Mouse (Mus musculus) kidney, adult 2 months (tissue): Measurements from ENCODE around the gene Klhdc1. TPM values are rescaled to one million over a fixed set of nuclear protein-coding genes. Genes with fewer than 3 reads are reported as not detected.
A peak's percentile ranks its signal among the peaks of the same experiment; 100 is the strongest.

Experiments used
- DNase-seq: peaks from one replicate; pipeline ENCODE4 v3.0.0; 2021
- H3K27ac ChIP-seq: fragments of 200-500 bp; 2 replicates; pipeline ENCODE4 v1.5.1; 2012; ENCODE audit warnings: low read depth, low read length, control low read depth, inconsistent platforms; ENCODE audit not compliant: insufficient read depth
- H3K27me3 ChIP-seq: fragments of 200-500 bp; replicated peaks from 2 replicates; pipeline ENCODE4 v1.6.1; 2012; ENCODE audit warnings: mild to moderate bottlenecking, moderate library complexity, low read length, inconsistent platforms; ENCODE audit not compliant: control insufficient read depth, insufficient read depth
- H3K36me3 ChIP-seq: fragments of 200-500 bp; 2 replicates; pipeline ENCODE4 v1.6.1; 2012; ENCODE audit warnings: mild to moderate bottlenecking, moderate library complexity, low read length, inconsistent platforms; ENCODE audit not compliant: control insufficient read depth, insufficient read depth
- H3K4me1 ChIP-seq: fragments of 200-500 bp; 2 replicates; pipeline ENCODE4 v1.6.1; 2011; ENCODE audit warnings: low read length; ENCODE audit not compliant: control insufficient read depth, insufficient read depth
- H3K4me3 ChIP-seq: fragments of 200-500 bp; 2 replicates; pipeline ENCODE4 v1.5.1; 2011; ENCODE audit warnings: mild to moderate bottlenecking, low read depth, low read length, control low read depth; ENCODE audit not compliant: insufficient read depth
- CTCF ChIP-seq: fragments of 200-500 bp; conservative IDR thresholded peaks from 2 replicates; pipeline ENCODE4 v1.5.1; 2011; ENCODE audit warnings: low read depth, mild to moderate bottlenecking, control low read depth, low read length, moderate library complexity, mixed read lengths; ENCODE audit not compliant: insufficient read depth, insufficient read length
- POLR2A ChIP-seq: fragments of 200-500 bp; IDR thresholded peaks from one replicate; pipeline ENCODE4 v1.6.1; 2011; ENCODE audit warnings: low read depth, low read length, control low read depth
- WGBS: fragments of 180-500 bp; shearing (Covaris S2); methylation state at CpG from one replicate; pipeline ENCODE4 v1.1.7; 2018; 5-methylcytosine and 5-hydroxymethylcytosine counted together
- polyA plus RNA-seq: library from polyadenylated mRNA; depleted of rRNA; stranded (reverse); fragments of >200 nt; gene quantifications from 2 replicates; pipeline ENCODE4 v1.2.3, GENCODE M21; 2012; rRNA removed

The Klhdc1 gene
- polyA plus RNA-seq, result 2.9 and 5.9 TPM in 2 replicates

- 76% methylated on average over 6 of the region's 6 CpGs for WGBS
- no peak for TF ChIP-seq POLR2A
- Histone ChIP-seq H3K27me3 (no peaks in the 10 kb centered on the region), H3K36me3 (no peaks in the 10 kb centered on the region), H3K27ac (no peak within 1 kb of the TSS), H3K4me3 (peak within 1 kb of the TSS; percentile 65), H3K4me1 (no peaks in the 10 kb centered on the region)
- DNase-seq, result no peak
These were observed at the start of gene Klhdc1 for GRCm38 (mm10) chr12:69240876-69241275. Gene Klhdc1 (plus strand): TSS chr12:69241176.

- peaks cover 5% of the 10 kb centered on the region; the same call in 1 of the 2 replicates for H3K4me1 ChIP-seq
- WGBS, result 89% methylated on average over 5 of the region's 5 CpGs
- H3K36me3 ChIP-seq, result no peaks in the 10 kb centered on the region
- no peak for DNase-seq
- no peaks in the 10 kb centered on the region for H3K27me3 ChIP-seq
- no peak overlapping the region for H3K4me3 ChIP-seq
- TF ChIP-seq CTCF, result no peak
- no peak for TF ChIP-seq POLR2A
- H3K27ac ChIP-seq, result no peak overlapping the region
These were observed 49.6 kb upstream of the Klhdc1 start for GRCm38 (mm10) chr12:69191396-69191795.

GRCm38 (mm10) chr12:69192637-69193036, 48.3 kb upstream of the Klhdc1 start:
- no peak for TF ChIP-seq CTCF
- TF ChIP-seq POLR2A, result no peak
- DNase-seq, result no peak
- no peak overlapping the region for H3K27ac ChIP-seq
- H3K4me3 ChIP-seq, result no peak overlapping the region
- 89% methylated on average over 2 of the region's 2 CpGs for WGBS
- no peaks in the 10 kb centered on the region for H3K27me3 ChIP-seq
- no peaks in the 10 kb centered on the region for H3K36me3 ChIP-seq
- H3K4me1 ChIP-seq, result no peaks in the 10 kb centered on the region; the same call in 1 of the 2 replicates

GRCm38 (mm10) chr12:69196444-69197377, 44.3 kb upstream of the Klhdc1 start, which contains the start of gene Gm49383:
Gene Gm49383 (minus strand): TSS chr12:69197104.
- no peak for TF ChIP-seq CTCF
- TF ChIP-seq POLR2A, result peak; percentile 58
- H3K36me3 ChIP-seq, result no peaks in the 10 kb centered on the region; the same call in 1 of the 2 replicates
- no peaks in the 10 kb centered on the region for H3K27me3 ChIP-seq
- H3K4me3 ChIP-seq, result peak within 1 kb of the TSS; percentile 68
- peak; percentile 75 for DNase-seq
- peak within 1 kb of the TSS; percentile 81 for H3K27ac ChIP-seq
- H3K4me1 ChIP-seq, result peaks cover 5% of the 10 kb centered on the region; the same call in 1 of the 2 replicates
- under 1% methylated on average over 75 of the region's 75 CpGs for WGBS

GRCm38 (mm10) chr12:69197378-69198163, 43.4 kb upstream of the Klhdc1 start:
- no peak for TF ChIP-seq CTCF
- TF ChIP-seq POLR2A, result no peak

GRCm38 (mm10) chr12:69198164-69198535, 42.8 kb upstream of the Klhdc1 start, which contains the start of gene Dnaaf2:
Gene Dnaaf2 (minus strand): TSS chr12:69198429.
- under 1% methylated on average over 18 of the region's 18 CpGs for WGBS
- H3K4me3 ChIP-seq, result peak within 1 kb of the TSS; percentile 68
- peak; percentile 91 for DNase-seq
- H3K27ac ChIP-seq, result peak within 1 kb of the TSS; percentile 81
- H3K27me3 ChIP-seq, result no peaks in the 10 kb centered on the region
- H3K4me1 ChIP-seq, result peaks cover 5% of the 10 kb centered on the region; the same call in 1 of the 2 replicates
- no peaks in the 10 kb centered on the region; the same call in 1 of the 2 replicates for H3K36me3 ChIP-seq
- TF ChIP-seq CTCF, result no peak
- no peak for TF ChIP-seq POLR2A

More at GRCm38 (mm10) chr12:69197378-69198163, 43.4 kb upstream of the Klhdc1 start:
- Histone ChIP-seq H3K36me3 (no peaks in the 10 kb centered on the region; the same call in 1 of the 2 replicates), H3K27ac (peak overlapping the region; percentile 81), H3K4me1 (peaks cover 5% of the 10 kb centered on the region; the same call in 1 of the 2 replicates), H3K4me3 (peak overlapping the region; percentile 68), H3K27me3 (no peaks in the 10 kb centered on the region)
- under 1% methylated on average over 94 of the region's 94 CpGs for WGBS
- peak; percentile 56 for DNase-seq

GRCm38 (mm10) chr12:69198985-69199384, 42.0 kb upstream of the Klhdc1 start:
- peaks cover 5% of the 10 kb centered on the region; the same call in 1 of the 2 replicates for H3K4me1 ChIP-seq
- no peak overlapping the region for H3K27ac ChIP-seq
- no peak for DNase-seq
- H3K36me3 ChIP-seq, result no peaks in the 10 kb centered on the region; the same call in 1 of the 2 replicates
- H3K27me3 ChIP-seq, result no peaks in the 10 kb centered on the region
- H3K4me3 ChIP-seq, result no peak overlapping the region
- no peak for TF ChIP-seq POLR2A
- TF ChIP-seq CTCF, result no peak
